Mouse (Mus musculus): ENCODE data around the gene Ifitm6.
"Not testable (repeated sequence)": the region's sequence is repeated elsewhere in the genome, so short reads cannot be mapped to it uniquely, and the experiment has no call there.

The Ifitm6 gene

DNA sequence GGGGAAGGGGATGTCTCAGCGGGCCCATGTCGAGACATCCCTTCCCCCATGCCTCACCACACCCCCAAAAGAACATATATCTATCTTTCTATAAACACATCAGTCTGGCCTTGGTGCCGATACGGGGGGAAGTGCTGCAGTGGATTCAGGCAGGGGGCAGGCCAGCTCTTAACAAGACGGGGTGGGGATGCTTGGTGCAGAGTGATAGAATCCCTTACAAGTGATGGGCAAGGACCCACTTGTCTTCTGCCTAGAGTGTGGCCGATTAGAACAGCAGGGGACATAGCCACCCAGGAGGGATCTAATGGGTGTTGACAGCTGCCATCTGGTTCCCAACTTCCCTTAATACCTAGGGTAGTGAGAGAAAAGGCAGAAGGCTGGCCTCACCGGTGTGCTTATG is 46.8 kb downstream of the Ifitm6 start:
- no peak for DNase-seq (ENCODE audit: low spot score)

DNA sequence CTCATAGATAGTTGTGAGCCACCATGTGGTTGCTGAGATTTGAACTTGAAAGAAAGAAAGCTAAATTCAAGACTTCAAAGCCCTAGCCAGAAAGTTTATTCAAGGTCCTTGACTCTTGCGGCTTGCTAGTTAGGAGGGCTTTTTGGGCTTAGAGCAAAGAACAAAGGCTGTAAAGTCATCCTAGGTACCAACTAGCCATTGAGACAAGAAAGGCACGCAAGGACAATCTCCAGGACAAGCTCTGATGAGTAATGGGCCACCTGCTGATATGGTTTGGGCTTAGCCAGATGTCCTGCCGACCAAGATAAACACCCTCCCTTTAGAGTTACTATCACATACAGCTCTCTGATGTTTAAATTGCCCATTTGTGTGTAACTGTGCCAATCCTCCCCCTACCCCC is 49.0 kb downstream of the Ifitm6 start:
- not testable (repeated sequence) for DNase-seq (ENCODE audit: low spot score)

DNA sequence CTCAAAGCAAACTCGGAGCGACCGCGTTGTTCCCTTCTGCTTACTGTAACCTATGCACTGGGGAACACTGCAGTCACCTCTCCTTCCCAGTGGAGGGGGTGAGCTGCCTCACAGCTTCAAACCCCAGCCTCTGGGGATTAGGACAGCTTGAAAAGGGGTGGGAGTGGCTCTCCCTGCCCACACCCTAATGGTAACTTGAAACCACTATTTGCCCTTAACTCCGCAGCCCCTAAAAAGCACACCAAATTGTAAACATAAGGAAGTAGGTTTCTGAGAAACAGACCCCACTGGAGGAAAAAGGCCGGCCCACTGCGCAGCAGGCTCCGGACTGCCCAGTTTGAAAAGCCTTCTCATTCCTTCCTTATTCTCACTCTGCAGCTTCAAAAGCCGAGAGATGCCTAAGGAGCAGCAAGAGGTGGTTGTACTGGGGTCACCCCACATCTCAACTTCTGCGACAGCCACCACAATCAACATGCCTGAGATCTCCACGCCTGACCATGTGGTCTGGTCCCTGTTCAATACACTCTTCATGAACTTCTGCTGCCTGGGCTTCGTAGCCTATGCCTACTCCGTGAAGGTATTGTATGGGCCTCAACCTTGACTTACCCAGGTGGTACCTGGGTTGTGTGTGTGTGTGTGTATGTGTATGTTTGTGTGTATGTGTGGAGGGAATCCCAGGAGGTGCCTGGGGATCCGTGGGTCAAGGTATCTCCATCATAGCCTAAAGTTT is 49.7 kb downstream of the Ifitm6 start:
- peak; percentile 71 for DNase-seq (ENCODE audit: low spot score)

DNA sequence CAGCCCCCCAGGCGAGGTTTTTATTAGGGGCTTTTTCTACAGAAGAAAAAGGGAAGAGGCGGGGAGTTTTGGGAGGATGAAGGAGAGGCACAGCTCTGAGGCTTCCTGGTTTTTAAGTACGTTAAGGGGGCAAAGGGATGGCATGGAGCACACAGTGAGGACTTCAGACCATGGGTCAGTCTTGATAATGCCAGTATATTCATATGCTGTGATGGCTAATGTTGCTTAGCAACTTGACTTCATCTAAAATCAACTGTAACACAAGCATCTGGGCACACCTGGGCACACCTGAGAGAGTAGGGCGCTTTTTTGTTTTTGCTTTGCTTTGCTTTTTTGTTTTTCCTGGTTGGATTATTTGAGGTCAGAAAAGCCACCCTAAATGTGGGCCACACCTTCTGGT is 50.8 kb downstream of the Ifitm6 start, which contains the start of gene Ifitm1:
Ifitm1 (plus strand) TSS at position 301 of the 400 bp plus-strand sequence.
- DNase-seq (ENCODE audit: low spot score): no peak

Measured in embryo, embryonic 10 days (tissue).